Mouse (Mus musculus): ENCODE data around the gene Pik3ap1.

The Pik3ap1 gene

DNA sequence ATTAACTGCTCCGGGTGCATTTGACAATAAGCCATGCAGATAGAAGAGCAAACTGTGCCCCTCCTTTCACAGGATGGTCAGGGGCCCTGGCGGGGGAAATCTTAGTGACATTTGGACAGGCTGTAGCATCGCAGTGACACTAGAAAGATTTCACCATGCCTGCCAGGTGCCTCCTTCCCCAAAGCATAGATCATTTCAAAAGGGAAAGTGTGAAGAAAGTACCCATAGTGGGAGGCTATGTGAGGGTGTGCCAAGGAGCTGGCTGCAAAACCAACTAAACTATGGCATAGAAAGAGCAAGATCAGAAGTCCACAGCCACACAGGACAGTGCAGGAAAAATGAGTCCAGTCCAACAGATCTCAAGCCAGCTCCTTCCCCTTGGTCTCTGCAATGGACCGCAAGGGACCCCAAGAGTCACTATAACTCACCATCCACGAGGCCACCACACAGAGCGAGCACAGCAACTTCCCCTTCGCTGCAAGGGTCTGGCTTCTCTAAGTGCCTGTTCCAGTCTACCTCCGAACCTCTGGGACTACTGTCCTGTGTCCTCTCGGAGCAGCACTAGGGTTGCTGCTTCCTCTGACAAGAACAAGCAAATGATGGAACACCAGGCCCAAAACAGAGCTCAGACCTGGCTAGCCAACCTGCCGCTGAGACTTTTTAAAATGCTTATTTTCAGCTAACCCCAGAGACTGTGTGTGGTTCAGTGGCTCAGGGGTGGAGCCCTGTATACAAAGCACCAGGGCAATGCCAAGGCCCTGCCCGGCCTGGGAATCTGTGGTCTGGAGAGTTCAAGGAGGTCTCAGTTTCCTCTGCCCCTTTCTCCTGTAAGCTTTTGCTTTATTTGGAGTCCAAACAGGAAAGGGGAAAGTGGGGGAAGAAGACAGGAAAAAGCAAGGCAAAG lies 15.1 kb downstream of the Pik3ap1 start:
- no peak for DNase-seq (ENCODE audit: low read depth, low spot score)

DNA sequence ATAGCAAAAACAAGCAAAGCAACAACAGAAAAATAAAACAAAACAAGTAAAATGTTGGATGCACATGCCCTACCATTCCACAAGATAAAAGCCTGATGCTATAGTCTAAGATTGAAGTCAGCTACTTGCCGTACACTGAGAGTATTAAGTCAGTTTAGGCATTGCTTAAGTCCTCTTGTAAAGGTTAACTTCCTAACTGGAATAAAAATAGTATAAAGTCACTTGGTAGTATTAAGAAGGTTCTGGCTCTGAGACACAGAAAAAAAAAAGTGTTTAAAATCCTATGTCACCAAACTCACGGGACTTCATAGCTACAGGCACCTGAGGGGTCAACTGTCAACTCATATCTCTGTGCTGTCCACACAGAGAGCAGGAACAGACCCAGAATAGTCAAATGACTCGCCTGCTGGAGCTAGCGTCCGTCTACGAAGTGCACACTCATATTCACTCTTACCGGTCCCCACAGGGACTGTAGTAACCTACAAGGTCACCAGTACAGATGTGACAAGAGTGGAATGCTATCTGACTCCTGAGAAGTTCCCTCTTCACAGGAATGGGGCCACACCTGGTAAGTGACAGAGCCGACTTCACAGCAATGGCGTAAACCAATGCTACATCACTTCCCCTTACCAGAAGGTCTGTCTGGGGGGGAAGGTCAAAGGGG lies 17.9 kb downstream of the Pik3ap1 start:
- DNase-seq (ENCODE audit: low read depth, low spot score): no peak

DNA sequence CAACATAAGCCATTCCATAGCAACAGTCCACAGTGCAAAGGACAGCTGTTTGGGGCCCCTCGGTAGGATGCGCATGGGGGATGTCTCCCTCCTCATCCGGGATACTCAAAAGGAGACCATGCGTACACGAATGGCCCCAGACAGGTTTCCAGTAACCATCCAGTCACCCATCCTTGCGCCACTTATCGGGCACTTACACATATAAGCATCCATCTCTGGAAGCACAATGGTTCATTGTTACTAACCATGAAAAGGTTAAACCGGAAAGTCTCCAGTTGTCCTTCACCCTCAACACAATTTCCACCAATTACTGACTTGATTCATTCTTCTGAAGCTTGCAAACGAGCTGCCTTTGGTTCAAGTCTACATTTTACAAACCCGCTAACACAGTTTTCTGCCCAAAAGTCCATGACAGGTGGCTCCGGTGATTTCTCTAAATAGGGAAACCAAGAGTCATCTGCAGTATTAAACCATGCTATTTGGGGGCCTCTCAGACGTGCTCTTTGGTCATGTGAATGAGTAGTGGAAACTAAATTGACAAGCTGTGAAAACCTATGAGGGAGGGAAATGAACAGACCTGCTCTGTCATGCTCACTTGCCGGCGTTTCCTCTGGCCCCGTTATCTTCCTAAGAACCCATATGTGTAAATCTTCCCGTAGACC lies 18.6 kb downstream of the Pik3ap1 start:
- DNase-seq (ENCODE audit: low read depth, low spot score): no peak

DNA sequence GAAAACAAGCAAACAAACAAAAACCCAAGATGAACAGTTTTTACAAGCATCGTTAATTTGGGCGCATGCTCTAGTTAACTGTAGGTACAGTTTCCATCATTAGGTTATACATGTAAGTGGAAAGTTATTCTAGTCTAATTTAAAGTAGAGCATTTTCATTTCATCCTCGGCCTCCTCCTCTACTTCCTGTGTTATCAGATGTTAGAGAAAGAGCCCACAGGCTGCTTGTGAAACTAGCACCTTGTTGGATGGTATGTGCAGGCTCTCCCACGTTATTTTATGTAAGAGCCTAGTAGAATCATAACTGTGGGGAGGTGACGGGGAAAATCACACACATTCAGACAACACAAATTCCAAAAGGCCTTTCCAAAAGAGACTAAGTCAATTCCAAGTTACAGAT lies 19.3 kb downstream of the Pik3ap1 start:
- no peak for DNase-seq (ENCODE audit: low read depth, low spot score)

DNA sequence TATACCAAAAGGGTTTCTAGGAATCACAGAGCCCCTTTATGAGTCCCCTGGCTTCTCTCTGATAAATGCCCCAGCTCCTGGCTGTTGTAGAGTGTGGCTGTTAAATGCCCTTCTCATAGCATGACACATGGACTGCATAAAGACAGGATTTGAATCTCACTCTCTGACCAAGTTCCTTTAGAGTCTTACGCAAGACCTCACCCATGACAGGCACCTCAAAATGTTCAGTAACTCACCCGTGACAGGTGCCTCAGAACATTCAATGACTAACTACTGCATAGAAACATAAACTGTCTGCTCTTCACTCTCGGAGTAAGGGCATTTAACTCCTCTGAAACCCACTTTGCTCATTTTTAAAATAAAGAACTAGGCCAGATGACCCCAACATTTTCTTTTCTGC lies 20.4 kb downstream of the Pik3ap1 start:
- no peak for DNase-seq (ENCODE audit: low read depth, low spot score)

DNA sequence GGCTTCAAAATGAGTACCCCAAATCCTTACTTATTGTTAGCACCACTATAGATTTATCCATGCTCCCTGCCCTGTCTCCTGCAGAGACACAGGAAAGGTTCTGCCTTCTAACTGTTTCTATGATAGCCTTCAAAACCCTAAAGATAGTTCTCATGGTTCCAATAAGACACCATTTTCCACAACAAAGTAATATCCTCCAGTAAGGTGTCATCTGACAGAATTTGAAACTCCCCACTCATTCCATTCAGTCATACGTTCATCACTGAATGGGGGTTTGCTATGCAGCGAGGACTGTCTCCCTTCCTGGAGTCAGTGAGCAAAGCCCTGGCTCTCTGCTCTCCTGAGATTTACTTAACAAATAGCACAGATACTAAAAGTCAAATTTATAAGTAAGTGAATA lies 21.9 kb downstream of the Pik3ap1 start:
- no peak for DNase-seq (ENCODE audit: low read depth, low spot score)

DNA sequence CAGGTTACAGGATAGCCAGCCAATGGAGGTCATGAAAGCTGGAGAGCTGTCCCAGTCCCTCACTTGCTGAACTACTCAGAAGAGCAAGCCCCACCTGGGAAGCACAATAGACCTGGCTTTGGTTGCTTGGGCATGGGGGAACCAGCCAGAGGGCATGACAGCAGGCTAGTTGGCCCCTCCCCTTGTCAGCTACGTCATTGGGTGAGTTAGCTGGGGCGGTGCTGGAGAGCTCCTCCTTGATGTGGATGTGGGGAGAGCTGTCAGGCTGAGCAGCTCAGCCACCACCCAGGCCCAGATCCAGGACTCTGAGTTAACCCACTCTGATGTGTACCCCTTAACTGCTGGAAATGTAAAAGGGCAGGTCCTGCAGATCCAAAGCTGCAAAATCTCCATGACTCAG lies 24.4 kb downstream of the Pik3ap1 start:
- no peak for DNase-seq (ENCODE audit: low read depth, low spot score)

DNA sequence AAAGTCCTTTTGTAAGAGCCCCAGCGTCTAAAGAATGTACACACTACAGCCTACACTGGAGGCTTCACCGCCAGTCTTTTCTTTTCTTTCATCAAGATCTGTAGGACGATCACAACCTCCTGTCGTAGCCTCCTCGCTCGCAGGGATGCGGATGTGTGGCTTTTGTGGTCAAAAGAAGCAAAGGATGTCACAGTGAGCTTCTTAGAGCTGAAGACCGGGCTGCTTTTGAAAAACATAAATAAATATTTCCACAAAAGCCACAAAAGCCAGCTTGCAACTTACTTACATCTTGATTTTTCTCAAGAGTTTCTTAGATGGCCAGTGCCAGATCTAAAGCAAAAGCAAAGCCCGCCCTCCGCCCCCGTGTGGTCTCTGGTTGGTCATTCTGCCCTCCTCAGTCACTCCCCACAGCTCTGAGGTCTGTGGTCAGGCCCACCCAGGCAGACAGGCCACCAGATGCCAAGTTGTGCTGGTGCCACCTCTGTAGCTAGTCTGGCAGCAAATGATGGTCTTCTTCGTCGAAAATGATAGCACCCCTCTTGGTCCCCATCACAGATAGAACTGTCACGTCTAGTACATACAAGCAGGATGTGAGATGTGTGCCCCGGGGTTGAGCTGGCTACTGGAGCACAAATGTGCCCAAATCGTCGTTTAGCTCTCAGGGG lies 30.5 kb downstream of the Pik3ap1 start:
- DNase-seq (ENCODE audit: low read depth, low spot score): no peak

DNA sequence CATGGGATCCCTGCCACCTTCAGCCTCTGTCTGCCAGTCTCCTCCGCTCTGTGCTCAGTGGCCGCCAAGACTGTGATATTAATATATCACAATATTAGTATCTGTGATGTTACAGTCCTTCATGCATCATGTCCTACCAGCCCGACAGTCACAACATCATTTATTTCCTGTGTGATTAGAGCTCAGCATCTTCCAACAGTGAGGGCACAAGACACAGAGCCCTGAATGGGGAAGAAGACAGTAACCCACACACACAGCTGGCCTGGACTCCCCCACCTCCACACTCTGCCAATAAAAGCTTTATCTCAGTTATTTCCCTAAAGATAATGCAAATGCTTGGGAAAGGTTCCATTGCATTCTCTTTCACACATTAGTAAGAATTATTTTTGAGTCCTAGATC lies 35.3 kb downstream of the Pik3ap1 start:
- no peak for DNase-seq (ENCODE audit: low read depth, low spot score)

DNA sequence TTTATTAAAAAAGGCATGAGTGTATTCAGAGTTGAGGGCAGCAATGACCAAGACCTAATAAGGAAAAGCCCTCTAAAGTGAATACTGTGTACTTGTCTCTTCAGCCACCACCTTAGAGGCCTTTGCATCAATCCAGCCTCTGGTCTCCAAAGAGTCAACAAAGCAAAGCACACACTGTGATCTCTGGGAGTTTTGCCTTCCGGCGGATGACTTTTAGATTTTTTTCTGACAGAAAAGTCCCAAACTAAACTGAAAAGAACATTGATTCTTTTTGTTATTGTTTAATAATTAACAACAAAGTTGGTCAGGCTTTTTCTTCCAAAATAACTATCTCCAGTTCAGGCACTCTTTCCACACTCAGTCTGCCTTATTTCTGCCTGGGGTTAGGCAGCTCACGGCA lies 36.7 kb downstream of the Pik3ap1 start:
- no peak for DNase-seq (ENCODE audit: low read depth, low spot score)

DNA sequence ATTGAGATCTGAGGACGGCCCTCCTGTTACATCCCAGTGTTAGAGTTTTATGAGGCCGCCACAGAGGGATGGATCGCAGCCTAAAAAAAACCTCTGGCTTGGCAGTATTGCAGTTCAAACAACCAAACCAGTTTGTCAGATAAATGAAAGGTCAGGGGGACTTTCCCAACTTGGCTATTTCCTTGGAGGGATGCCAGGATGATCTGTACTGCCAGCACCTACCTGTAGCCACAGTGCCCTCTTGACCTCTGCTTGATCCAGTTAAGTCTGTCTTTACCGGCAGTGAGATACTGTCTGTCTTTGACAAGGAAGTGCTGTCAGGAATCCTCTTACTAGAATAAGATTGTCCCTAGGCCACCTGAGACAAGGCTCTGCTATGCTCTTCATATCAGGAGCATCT lies 37.6 kb downstream of the Pik3ap1 start:
- DNase-seq (ENCODE audit: low read depth, low spot score): no peak

DNA sequence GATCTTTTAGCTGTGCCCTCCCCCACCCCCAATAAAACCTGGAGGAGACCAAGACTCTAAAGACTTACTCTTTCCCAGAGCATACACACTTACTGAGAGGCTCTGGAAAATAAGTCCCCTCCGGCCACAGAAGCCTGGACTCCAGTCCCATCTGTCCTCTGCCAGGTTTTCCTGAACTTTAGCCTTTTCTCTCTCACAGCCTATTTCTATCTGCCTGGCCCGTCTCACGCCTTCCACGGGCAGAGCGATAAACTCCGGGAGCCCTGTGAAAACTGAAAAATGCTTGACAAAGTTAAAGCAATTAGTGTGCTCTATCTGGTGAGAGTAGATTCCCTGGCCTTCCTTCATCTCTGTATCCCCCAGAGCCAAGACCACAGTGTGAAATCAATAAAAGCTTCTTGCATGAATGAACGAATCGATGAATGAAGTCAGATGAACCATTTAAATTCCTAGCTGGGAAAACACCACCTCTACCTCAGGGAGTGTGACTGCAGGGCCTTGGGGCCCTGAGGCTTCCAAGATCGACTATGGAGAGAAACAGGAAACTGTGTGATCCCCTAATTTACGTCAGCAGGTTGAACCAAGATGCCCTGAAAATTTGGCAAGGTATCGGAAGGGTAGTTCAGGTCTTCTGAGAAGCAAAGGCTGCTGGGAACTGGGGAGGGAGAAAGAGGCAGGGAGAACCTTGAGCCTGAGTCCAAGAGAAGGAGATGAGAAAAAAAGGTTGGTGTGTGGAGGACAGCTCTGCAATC lies 38.6 kb downstream of the Pik3ap1 start:
- no peak for DNase-seq (ENCODE audit: low read depth, low spot score)

DNA sequence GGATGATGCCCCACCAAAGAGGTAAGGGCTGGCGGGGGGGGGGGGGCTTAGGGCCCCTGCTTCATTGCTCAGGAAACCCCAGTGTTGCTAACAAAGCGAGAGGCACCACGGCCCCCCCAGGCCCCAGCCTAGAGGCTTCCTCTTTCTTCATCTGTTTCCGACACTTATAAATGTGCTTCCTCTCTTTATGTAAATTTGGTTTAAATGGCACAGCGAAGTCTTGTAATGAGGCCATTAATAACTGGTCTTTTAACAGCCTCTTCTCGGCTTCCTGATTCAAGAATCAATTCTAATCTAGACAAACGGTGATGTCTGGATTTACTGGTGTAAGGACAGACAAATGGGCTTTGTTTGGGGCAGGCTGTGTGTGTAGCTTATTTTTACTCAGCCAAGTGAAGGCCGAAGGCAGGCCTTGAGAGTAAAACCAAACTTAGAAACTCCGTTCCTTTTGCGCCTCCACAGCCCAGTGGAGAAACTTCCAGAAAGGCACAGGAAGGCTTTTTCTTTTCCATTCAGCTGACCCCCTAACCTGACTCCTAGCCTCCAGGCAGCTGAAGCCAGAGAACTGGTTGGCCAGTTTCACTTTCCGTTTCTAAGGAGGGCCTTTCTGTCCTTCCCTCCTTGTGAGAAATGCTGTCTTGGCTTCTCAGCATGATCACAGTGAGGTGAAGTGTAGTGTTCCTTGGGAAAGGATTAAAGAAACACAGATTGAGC lies 39.7 kb downstream of the Pik3ap1 start:
- DNase-seq (ENCODE audit: low read depth, low spot score): no peak

DNA sequence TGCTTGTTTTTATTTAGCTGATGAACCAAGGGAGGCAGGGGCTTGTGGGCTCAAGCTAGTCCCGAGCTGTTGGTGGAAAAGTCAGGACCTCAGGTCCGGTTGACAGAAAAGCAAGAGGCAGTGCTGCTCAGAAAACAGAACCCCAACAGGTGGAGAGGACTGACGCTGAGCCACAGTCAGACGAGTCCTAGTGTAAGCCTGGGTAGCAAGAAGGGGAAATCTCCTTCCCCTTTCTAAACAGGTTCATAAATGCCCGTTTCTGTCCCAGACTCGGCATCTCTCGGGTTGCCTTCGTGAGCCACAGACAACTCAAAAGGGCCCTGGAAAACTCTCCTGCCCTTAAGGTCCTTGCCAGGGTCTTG lies 40.3 kb downstream of the Pik3ap1 start:
- DNase-seq (ENCODE audit: low read depth, low spot score): no peak

DNA sequence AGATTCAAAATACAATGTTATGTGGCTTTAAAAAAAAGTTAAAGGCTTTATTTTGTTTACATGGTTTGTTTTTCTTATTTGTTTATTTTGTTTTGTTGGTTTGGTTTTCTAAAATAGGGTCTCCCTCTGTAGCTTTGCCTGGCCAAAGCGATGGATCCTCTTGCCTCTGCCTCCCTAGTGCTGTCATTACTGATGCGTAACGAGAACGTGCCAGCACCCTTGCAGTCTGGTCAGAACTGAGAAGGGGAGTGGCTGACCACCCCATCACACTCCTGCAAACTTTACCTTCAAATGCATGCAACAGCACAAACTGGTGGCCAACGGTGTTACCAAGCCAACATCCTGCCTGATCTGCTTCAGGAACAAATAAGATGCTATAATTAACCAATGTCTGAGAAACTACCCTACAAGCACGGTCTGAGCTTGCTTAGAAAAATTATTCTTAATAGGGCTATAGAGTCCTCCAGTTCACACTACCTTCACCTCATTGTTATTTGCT lies 42.3 kb downstream of the Pik3ap1 start:
- no peak for DNase-seq (ENCODE audit: low read depth, low spot score)

DNA sequence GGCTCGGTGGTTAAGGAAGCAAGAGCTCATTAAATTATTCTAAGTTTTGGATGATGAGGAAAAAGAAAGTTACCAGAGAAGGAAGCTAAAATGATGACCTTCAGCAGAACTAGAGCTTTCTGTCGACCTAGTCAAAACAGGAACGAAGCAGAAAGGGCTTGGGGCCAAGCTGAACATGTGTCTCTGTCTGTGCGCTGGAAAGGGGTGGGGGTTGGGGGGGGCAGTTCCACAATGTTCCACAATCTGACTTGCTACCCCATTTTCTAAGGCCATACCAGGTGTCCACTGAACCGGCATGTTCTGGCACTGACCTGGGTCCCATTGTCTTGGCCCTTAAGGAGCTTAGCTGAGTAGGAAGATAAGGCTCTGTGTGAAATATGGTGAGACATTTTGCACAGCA lies 43.2 kb downstream of the Pik3ap1 start:
- DNase-seq (ENCODE audit: low read depth, low spot score): no peak

DNA sequence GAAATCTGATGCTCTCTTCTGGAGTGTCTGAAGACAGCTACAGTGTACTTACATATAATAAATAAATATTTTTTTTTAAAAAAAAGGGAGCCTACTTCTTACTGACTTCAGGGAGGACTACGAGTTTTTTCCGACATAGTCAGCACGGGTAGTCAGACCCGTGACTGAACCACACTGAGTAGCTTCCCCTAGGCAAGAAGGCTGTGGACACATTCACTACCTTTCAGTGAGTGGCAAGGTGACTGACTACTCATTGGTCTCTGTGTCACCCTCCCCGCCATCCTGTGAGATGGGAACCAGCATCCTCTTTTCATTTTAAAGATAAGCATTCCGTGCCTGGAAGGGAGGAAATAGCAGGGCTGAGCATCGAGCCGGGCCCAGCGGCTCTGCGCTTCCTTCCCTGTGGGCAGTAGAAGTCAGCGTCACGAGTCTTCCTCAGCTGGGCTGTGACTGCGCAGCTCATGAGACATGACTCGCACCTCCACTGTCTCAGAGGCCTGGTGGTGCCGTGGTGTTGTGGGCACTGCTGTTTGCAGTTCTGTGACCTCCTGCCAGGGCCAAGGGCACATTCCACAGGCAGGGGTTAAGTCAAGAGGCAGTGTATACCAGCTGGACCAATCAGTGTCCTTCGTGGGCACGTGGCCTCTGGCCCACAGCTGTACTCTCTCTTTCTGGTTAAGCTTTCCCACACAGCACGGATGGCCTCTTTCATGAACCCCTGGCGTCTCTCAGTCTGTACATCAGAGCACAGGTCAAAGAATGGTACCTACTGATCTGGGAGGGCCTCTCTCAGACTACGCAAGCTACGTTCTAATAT lies 45.7 kb downstream of the Pik3ap1 start:
- DNase-seq (ENCODE audit: low read depth, low spot score): no peak

DNA sequence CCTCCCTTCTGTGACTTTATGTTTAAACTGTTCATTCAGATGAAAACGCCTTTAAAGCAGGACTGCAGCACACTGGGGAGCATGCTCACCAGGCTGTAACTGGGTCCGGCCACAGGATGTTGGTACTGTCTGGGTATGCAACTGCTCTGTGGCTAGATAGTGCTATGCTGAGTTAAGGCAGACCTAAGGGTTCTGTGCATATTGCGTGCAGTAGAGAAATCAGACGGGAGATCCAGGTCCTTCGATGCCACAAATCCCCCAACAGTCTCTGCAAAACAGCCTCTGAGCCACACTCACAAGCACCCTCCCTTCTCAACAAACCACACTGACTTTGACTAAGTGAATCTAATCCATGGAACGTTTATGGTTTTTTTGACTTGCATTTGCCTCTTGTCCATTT lies 46.5 kb downstream of the Pik3ap1 start:
- DNase-seq (ENCODE audit: low read depth, low spot score): no peak

DNA sequence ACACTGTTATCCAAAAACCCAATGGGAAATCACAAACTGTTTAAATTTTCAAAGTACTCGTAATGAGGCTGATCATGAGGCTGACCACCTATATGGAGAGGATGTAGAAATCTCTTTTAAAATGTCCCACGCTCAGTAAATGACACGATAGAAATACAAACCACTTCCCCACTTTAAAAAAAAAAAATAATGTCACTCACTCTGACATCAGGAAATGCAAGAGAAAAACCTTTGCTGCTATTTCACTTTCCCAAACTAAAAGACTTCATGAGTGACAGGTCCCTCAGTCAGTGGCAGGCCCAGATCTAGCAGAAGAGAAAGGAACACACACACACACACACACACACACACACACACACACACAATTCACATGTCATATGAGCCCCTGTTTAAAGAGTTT lies 49.2 kb downstream of the Pik3ap1 start:
- DNase-seq (ENCODE audit: low read depth, low spot score): no peak

DNA sequence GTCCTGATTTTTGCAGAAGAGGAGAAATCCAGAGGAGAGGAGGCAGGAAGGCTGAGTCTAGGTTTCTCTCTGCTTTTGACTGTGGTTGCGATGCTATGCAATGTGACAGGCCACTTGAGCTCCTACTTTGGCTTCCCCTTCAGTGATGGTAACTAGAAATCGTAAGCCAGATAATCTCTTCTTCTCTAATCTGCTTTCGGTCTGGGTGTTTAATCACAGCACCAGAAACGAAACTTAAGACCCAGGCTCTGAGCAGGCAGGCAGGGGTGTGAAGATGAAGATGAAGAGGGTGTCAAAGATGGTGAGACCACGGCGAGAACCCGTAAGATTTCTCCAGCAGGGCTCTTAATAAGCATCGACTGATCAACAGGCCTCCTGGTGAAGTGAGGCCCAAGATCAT lies 51.9 kb downstream of the Pik3ap1 start:
- DNase-seq (ENCODE audit: low read depth, low spot score): peak; percentile 47
